Mouse (Mus musculus): ENCODE measurements around the gene Osbpl11. TPM values are rescaled to one million over a fixed set of nuclear protein-coding genes. Genes with fewer than 3 reads are reported as not detected.
"Not testable (repeated sequence)": the region's sequence is repeated elsewhere in the genome, so short reads cannot be mapped to it uniquely, and the experiment has no call there.

Gene Osbpl11
- total and polyA plus RNA-seq, 2 experiments from 2014 or later: 12.0 to 25.1 TPM

GRCm38 (mm10) chr16:33196578-33196977 lies 11.7 kb downstream of the Osbpl11 start:
- WGBS: 97% methylated on average over 6 of the region's 6 CpGs
- TF ChIP-seq CTCF (IDR thresholded peaks at IDR 0.05): no peak
- ATAC-seq (ENCODE audit: low FRiP score): no peak
- Histone ChIP-seq H3K4me1 (ENCODE audit: insufficient read depth, low read length) (no peaks in the 10 kb centered on the region), H3K27ac (ENCODE audit: low read depth, low read length) (no peak overlapping the region), H3K27me3 (ENCODE audit: insufficient read depth, low read length) (no peaks in the 10 kb centered on the region), H3K36me3 (ENCODE audit: insufficient read depth, low read length) (0 out of 2 replicates have a peak, but pooled peaks cover 11% of the 10 kb centered on the region), H3K9me3 (ENCODE audit: low read length) (no peaks in the 10 kb centered on the region), H3K4me2 (ENCODE audit: low read depth, low read length, poor library complexity, severe bottlenecking) (no peak overlapping the region), H3K4me3 (ENCODE audit: low read depth, low read length) (no peak overlapping the region), H3K9ac (replicated peaks; ENCODE audit: low read length, poor library complexity, severe bottlenecking) (no peak overlapping the region)
- no peak for DNase-seq (ENCODE audit: low spot score)

- TF ChIP-seq CTCF (IDR thresholded peaks at IDR 0.05): no peak
- Histone ChIP-seq H3K4me1 (ENCODE audit: insufficient read depth, low read length) (no peaks in the 10 kb centered on the region), H3K9ac (replicated peaks; ENCODE audit: low read length, poor library complexity, severe bottlenecking) (no peak overlapping the region), H3K9me3 (ENCODE audit: low read length) (no peaks in the 10 kb centered on the region), H3K27ac (ENCODE audit: low read depth, low read length) (no peak overlapping the region), H3K4me2 (ENCODE audit: low read depth, low read length, poor library complexity, severe bottlenecking) (no peak overlapping the region), H3K27me3 (ENCODE audit: insufficient read depth, low read length) (no peaks in the 10 kb centered on the region), H3K36me3 (ENCODE audit: insufficient read depth, low read length) (peaks cover 17% of the 10 kb centered on the region), H3K4me3 (ENCODE audit: low read depth, low read length) (no peak overlapping the region)
- ATAC-seq (ENCODE audit: low FRiP score): no peak
- WGBS: 94% methylated on average over 8 of the region's 8 CpGs
- no peak for DNase-seq (ENCODE audit: low spot score)
These were observed 15.7 kb downstream of the Osbpl11 start for GRCm38 (mm10) chr16:33200589-33200988.

GRCm38 (mm10) chr16:33210812-33211211 lies 25.9 kb downstream of the Osbpl11 start:
- H3K36me3 ChIP-seq (ENCODE audit: insufficient read depth, low read length): peaks cover 28% of the 10 kb centered on the region
- H3K9me3 ChIP-seq (ENCODE audit: low read length): no peaks in the 10 kb centered on the region
- no peak overlapping the region for H3K9ac ChIP-seq (replicated peaks; ENCODE audit: low read length, poor library complexity, severe bottlenecking)
- no peak overlapping the region for H3K4me3 ChIP-seq (ENCODE audit: low read depth, low read length)
- DNase-seq (ENCODE audit: low spot score) (no peak), ATAC-seq (ENCODE audit: low FRiP score) (no peak)
- no peak overlapping the region for H3K4me2 ChIP-seq (ENCODE audit: low read depth, low read length, poor library complexity, severe bottlenecking)
- 78% methylated on average over 2 of the region's 2 CpGs for WGBS
- H3K27me3 ChIP-seq (ENCODE audit: insufficient read depth, low read length): no peaks in the 10 kb centered on the region
- no peaks in the 10 kb centered on the region for H3K4me1 ChIP-seq (ENCODE audit: insufficient read depth, low read length)
- TF ChIP-seq CTCF (IDR thresholded peaks at IDR 0.05): no peak
- H3K27ac ChIP-seq (ENCODE audit: low read depth, low read length): no peak overlapping the region

- H3K9ac ChIP-seq (replicated peaks; ENCODE audit: low read length, poor library complexity, severe bottlenecking): no peak overlapping the region
- no peak for ATAC-seq (ENCODE audit: low FRiP score)
- H3K36me3 ChIP-seq (ENCODE audit: insufficient read depth, low read length): peaks cover 13% of the 10 kb centered on the region
- WGBS: 50% methylated on average over 9 of the region's 9 CpGs
- no peaks in the 10 kb centered on the region for H3K4me1 ChIP-seq (ENCODE audit: insufficient read depth, low read length)
- no peaks in the 10 kb centered on the region for H3K9me3 ChIP-seq (ENCODE audit: low read length)
- DNase-seq (ENCODE audit: low spot score): no peak
- no peak overlapping the region for H3K4me2 ChIP-seq (ENCODE audit: low read depth, low read length, poor library complexity, severe bottlenecking)
- no peaks in the 10 kb centered on the region for H3K27me3 ChIP-seq (ENCODE audit: insufficient read depth, low read length)
- TF ChIP-seq CTCF (IDR thresholded peaks at IDR 0.05): no peak
- no peak overlapping the region for H3K4me3 ChIP-seq (ENCODE audit: low read depth, low read length)
- H3K27ac ChIP-seq (ENCODE audit: low read depth, low read length): no peak overlapping the region
These were observed 31.6 kb downstream of the Osbpl11 start for GRCm38 (mm10) chr16:33216313-33217003.

GRCm38 (mm10) chr16:33217553-33218085 lies 32.7 kb downstream of the Osbpl11 start:
- not testable (repeated sequence) for H3K4me1 ChIP-seq (ENCODE audit: insufficient read depth, low read length); H3K4me3 ChIP-seq (ENCODE audit: low read depth, low read length); H3K36me3 ChIP-seq (ENCODE audit: insufficient read depth, low read length); H3K4me2 ChIP-seq (ENCODE audit: low read depth, low read length, poor library complexity, severe bottlenecking); H3K27me3 ChIP-seq (ENCODE audit: insufficient read depth, low read length); H3K9me3 ChIP-seq (ENCODE audit: low read length); DNase-seq (ENCODE audit: low spot score); H3K27ac ChIP-seq (ENCODE audit: low read depth, low read length); ATAC-seq (ENCODE audit: low FRiP score); H3K9ac ChIP-seq (replicated peaks; ENCODE audit: low read length, poor library complexity, severe bottlenecking)
- WGBS: 70% methylated on average over 3 of the region's 3 CpGs

GRCm38 (mm10) chr16:33222482-33222881 lies 37.6 kb downstream of the Osbpl11 start:
- DNase-seq (ENCODE audit: low spot score) (no peak), ATAC-seq (ENCODE audit: low FRiP score) (no peak)
- no peaks in the 10 kb centered on the region for H3K27me3 ChIP-seq (ENCODE audit: insufficient read depth, low read length)
- H3K9ac ChIP-seq (replicated peaks; ENCODE audit: low read length, poor library complexity, severe bottlenecking): no peak overlapping the region
- H3K27ac ChIP-seq (ENCODE audit: low read depth, low read length): no peak overlapping the region
- no peak for TF ChIP-seq CTCF (IDR thresholded peaks at IDR 0.05)
- WGBS: 91% methylated on average over 3 of the region's 3 CpGs
- H3K4me3 ChIP-seq (ENCODE audit: low read depth, low read length): no peak overlapping the region
- no peaks in the 10 kb centered on the region for H3K4me1 ChIP-seq (ENCODE audit: insufficient read depth, low read length)
- H3K9me3 ChIP-seq (ENCODE audit: low read length): no peaks in the 10 kb centered on the region
- peaks cover 18% of the 10 kb centered on the region for H3K36me3 ChIP-seq (ENCODE audit: insufficient read depth, low read length)
- H3K4me2 ChIP-seq (ENCODE audit: low read depth, low read length, poor library complexity, severe bottlenecking): no peak overlapping the region

Data from midbrain, postnatal 0 days (tissue).